Mouse (Mus musculus): ENCODE results near the gene Nfasc.

- TF ChIP-seq GATA1 (IDR thresholded peaks at IDR 0.05; ENCODE audit: borderline replicate concordance, low read length): no peak
- no peak for TF ChIP-seq FLI1 (IDR thresholded peaks at IDR 0.05; ENCODE audit: low read length)
These were observed 207.8 kb downstream of the Nfasc start for GRCm38 (mm10) chr1:132533840-132534239.

Measured in megakaryocyte, embryonic 14.5 days (primary cell).